Mouse (Mus musculus): Measurements from ENCODE around the gene Spata18.

Spata18 gene

DNA sequence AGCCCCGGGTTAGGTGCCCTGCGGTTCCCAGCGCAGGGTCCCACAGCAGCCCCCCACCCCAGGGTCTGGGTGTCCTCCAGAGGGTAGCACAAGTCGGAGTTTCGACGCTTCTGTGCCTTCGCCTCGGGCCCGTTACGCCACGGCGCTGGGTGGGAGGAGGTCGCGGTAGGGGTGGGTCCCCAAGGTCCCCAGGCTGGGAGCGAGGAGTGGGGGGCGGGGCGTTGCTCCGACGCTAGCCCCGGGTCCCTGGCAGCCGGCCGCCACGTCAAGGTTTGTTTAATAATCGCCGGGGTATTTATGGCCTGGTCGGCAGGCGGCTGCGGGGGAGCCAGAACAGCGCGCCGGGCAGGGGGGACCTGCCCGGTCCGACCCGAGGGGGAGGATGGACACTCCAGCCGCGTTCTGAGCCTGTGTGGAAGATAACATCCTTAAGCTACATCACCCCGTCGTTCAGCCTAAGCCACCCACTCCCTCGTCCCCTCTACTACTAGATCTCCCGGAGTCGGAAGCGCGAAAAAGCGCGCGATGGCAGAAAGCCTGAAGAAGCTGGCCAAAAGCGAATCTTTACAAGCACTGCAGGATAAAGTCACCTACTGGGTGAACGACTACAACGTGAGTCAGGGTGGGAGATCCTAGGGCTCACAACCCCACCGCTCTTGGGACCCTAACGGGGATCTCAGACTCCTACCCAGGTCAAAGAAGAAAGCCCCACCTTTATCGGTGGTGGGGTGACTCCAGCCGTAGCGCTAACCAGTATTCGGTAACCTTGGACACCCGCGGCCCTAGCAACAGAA lies at the start of gene Spata18:
Gene Spata18, plus strand, starts transcription at position 319 of the 794 bp plus-strand sequence.
- no peak for DNase-seq

DNA sequence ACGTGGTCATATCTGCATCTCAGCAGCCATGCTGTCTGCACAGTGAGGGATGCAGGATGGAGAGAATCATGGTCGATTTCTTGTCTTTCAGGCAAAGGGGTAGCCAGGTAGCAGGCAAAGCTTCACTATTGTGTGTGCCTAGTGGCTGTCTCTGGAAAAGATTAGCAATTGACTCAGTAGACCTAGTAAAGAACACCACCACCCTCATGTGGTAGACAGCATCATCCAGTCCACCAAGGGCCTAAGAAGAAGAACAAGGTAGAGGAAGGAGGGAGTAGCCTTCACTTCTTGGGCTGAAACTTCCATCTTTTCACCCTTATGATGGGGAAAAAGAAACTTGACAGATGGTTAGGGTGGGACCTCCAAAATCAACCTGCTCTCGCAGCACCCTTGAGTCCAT lies 48.3 kb upstream of the Spata18 start:
- DNase-seq, result no peak

DNA sequence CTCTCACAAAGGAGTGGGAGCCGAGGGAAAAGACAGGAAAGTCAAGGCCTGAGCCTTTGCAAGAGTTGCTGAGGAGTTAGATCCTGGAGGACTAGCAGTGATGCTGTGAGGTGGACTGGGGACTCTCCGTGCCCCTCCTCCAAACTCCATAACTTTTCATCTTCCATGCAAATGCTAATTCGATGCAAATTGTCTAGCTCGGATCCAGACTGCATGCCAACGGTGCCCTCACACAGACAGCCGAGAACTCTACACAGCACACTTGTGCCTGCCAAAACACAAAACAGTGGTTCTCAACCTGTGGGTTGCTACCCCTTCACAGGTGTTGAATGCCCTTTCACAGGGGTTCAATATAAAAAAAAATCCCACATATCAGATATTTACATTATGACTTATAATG lies 46.6 kb upstream of the Spata18 start:
- DNase-seq, result no peak

DNA sequence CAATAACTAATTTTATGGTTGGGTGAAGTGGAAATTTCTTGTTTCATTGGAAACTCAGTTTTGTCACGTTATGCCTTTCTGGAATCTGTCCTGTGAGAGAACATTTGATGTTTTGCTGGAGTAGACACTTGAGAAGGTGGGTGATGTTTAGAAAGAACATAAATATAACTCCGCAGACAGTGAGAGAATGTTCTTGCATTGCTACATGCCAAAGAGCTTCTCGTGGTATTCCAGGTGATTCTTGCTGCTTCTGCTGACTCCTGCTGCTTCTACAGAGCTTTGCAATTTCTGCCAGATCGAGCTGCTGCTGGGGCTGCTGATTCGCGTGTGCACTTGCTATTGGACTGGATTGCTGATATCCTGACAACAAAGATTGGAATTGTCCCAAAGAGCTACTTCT lies 46.2 kb upstream of the Spata18 start:
- DNase-seq, result no peak

DNA sequence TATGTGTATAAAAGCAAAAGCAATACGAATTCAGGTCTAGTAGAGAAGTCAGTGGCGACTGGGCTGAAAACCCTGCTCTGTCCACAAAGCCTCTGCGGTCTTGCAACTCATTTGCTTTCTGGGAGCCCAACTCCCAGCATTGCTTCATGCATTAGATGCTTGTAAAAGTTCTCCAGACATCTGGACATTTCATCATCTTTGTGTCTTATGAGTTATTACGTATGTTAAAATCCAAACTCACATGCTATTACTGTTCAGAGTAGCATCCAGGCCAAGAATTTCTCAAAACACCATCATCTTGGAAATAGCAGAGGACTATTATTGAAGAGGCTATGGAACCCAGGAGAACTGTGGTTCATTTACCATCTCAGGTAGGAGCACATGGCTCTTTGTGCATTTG lies 40.1 kb upstream of the Spata18 start:
- no peak for DNase-seq

DNA sequence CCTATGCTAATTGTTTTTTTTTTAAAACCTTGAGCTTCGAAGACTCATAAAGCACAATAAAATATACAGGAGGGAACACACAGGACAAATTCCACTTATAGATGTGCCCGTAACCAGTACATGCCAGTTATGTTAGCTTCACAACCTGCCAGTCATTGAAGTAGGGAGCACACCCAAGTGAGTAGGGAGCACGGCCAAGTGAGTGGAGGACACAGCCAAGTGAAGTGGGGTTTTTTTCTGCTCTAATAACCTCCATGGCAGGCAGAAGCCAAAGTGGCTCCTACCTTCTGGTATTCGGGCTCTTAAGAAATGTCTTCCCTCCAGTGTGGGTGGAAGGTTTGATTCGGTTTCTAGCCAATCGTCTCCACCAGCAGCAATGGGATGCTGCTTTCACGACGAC lies 37.9 kb upstream of the Spata18 start:
- no peak for DNase-seq

DNA sequence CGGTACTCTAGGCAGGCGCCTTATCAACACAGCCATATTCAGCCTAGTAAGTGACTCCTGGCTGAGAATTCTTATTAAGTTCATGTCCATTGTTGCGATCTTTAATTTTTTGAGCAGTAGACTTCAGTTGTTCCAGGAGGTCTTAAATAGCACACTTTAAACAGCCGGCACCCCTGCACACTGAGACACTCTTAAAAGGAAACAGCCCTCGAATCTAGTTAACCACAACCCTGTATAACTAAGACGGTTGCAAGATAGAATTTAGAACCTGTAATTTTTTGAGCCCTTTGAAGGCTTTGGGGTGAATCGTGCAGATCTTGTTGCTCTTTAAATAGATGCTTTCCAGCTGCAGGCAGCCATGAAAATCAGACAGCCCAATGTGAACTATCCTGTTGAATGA lies 36.0 kb upstream of the Spata18 start:
- DNase-seq, result no peak

DNA sequence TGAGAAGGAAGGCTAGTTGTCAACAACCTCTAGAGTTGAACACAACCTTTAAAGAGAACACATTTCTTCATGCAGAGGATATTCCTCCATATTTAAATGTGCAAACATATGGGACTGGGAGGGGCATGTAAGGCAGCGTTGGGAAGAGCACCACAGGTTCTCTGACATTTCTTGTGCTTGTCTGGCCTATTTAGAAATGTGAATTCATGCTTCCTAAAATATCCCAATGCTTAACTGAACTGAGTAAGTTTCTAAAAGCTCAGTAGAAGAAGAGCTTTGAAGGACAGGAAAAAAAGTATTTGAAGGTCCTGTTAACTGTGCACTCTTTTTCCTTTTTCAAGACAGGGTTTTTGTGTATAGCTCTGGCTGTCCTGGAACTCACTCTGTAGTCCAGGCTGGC lies 32.2 kb upstream of the Spata18 start:
- DNase-seq, result no peak

DNA sequence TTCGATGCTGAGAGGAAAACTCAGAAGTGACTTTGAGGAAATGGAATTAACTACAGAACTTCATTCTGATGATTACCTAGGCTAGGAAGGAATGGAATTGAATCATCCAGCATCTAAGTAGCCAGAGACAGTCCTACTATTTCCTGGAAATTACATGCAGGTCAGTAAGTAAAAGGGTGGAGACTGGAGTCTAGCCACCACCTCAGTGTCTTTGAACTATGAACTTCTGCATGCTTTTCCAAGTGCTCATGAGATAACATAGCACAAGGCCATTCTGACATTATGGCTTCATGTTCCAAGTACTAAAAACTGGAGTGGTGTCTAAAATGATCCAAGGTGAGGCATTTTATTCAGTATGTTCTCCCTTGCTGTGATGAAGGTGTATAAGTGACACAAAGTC lies 25.7 kb upstream of the Spata18 start:
- DNase-seq, result no peak

DNA sequence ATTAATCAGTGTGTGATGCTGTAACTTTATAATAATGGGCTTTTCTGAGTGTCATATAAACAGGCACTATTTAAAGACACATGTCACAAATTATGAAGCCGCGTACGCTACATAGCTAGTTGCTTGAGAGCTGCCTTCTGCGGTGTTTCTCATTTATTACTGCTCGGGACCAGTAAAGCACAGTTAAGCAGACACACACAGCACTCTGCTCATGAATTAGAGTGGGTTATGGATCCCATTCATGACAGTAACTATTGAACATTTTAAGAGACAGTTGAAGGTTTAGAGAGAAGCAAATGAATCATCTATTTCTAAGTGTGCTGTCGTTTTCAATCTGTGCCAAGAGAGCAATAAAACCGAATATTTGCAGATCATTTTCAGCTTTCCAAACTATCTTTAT lies 24.3 kb upstream of the Spata18 start:
- DNase-seq, result no peak

DNA sequence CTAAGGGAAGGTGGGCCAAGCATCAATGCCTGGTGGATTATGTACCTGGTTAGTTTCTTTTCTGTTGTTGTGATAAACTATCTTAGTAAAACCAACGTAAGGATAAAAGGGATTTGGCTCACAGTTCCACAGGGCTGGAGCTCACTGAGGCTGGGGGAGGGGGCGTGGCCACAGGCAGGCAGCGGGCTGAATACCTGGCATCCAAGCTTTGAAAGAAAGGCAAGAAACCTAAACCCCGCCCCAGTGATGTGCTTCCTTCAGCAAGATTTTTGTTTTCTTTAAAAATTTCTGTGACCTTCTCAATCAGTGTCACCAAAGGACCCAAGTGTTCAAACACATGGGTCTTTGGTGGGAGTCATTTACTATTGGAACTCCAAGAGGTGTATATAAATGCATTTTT lies 23.6 kb upstream of the Spata18 start:
- DNase-seq, result no peak

DNA sequence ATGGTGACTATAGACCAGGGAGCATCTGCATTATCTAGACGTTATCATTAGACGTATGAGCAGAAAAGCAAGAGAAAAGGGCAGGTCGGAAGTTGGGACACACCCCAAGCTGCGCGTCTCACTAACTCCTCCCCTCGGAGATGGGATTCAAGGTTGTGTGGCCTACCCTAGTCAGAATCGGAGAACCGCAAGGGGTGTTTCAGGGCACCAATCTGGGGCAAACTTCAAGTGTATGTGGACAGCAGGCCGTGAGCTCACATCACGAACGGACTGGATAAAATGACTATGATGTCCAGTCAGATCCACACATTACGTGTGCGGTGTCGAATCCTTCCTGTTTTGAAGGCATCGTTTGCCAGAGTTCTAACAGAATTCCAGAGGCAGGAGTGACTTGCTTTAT lies 23.2 kb upstream of the Spata18 start:
- no peak for DNase-seq

DNA sequence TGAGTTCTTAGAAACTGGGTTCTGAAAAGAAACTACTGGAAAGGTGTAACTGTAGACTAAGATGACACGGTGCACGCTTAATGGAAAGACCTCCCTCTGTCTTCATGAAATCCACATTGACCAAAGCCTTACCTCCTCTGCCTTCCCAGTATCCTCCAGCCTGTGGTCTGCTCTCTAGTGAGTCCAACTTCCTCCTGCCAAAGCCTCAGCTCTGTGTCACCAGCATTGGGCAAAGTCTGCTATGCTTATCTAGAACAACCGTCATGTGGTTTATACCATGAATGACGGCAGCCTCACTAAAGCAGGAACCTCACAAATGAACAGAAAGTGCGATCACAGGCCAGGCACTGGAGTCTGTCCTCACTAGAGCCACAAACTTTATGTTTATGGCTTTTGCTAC lies 21.0 kb upstream of the Spata18 start:
- no peak for DNase-seq

DNA sequence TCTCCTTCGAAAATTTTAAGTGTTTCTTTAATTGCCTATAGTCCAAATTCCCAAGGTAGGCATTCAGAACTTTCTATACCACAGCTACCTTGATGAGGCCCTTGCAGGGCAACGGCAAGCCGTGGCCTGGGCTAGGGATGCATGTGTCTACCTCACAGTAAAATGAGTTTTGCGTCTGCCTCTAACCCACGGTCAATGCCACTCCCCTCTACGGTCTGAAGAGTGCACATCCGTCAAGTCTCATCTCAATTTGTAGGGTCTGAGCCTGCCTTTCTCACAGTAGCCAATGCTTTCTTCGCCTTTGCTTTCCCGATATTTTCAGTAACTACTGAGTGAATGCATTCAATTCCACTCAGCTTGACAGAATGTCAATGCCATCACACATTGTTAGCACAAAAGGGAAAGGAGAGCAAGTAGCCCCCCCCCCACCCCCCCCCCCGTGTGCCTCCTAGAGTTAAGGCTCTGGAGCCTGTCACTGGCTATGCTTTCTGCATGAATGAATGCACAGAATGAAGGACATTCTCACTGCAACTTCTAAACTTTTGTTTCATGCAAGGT lies 20.1 kb upstream of the Spata18 start:
- no peak for DNase-seq

DNA sequence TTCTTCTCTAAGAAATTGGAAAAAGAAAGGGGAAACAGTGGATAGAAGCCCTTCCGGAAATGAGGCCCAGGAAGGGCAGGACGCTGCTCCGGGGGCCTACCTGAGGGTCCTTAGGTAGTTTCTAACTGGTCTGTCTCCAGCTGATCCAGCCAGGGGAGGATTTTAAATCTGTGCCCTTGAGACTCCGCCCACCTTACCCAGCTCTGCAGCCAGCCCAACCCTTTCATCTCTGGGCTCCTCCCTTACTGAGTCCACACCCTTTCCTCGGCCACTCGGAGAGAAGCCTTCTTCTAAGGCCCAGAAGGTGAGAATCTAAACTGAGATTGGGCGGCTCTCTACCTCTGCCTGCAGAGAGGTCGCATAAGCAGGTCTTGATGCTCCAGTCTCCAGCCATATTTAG lies 18.9 kb upstream of the Spata18 start, which contains the start of gene Lrrc66:
Gene Lrrc66, minus strand, starts transcription at position 236 of the 400 bp plus-strand sequence.
- no peak for DNase-seq

DNA sequence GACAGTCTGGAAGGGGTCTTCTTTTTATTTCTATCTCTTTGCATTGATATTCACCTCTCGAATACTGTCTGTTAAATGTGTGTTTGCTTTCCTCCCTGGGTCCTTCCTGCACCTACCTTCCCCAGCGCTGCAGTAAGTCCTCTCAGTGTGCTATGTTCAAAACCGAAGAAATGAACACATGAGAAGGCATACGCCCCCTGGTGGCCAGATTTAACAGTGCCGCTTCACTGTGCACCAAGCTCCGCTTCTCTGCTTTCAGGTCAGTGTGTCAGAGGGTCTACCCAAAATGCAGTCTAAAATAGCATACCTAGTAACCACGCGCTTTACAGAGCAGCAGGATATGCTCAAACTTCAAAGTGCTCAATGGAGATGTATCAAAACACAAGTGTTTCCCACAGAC lies 18.0 kb upstream of the Spata18 start:
- DNase-seq, result peak; percentile 61

DNA sequence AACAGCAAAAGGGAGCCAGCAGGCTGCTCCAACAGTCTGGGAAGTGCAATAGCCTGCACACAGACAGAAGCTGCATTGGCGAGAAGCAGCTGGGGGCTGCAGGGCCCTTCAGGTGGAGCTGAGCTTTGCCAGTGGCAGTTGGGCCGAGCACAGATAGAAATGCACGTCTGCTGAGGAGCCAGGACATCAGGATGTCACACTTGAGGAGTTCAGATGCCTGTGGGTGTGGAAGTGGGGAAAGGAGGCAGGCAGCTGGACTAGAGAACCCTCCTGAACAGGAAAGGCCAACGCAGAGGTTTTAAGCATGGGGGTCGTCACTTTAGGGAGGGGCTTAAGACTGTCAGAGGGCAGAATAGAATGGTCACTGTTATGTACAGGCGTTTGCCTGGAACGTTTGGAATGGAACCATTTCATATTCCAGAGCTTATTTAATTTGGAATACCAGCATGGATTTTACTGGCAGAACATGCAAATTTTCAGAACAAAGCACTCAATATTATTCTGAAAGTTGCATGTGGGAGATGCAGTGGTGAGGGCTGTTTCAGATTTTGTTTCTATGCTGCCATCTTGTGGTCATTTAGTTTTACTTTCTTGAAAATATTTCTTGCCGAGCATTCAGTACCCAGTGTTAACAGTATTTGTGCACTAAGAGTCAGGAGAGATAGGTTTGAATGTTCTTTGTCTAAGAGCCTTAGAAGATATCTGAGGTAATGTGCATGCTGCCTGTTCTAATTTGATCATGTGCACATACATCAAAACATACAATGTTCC lies 13.7 kb upstream of the Spata18 start:
- DNase-seq, result no peak

DNA sequence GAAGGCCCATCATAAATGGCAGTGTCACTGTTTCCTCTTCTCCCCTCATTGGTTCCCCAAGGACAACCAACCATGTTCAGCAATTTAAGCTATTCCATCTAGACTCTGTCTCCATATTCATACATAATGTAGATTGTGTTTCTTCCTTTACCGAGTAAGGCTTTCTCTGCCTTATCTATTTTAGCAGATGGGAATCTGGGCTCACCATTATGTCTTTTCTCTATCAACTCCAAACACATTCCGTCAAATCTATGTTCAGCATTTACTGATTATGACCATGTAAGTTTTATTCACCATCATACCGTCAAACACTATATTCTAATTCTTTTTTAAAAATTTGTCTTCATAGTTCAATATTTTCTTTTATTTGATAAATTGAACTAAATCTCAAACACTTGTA lies 10.1 kb upstream of the Spata18 start:
- no peak for DNase-seq

DNA sequence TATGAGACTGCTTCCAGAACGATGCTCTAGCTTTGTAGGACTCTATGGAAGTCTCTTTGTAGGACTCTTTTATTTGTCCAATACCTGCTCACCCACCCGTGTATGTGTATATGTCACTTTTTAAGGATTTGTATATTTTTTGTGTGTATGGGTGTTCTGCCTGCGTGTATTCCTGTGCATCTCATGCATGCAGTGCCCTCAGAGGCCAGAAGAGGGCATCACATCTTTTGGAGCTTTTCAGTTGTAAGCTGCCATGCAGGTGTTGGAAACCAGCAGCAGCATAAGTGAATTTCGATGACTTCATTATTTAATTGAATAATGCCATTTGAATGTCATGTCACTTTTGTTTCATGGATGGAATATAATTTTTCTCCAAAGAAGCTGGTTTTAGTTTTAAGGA lies 9.1 kb upstream of the Spata18 start:
- DNase-seq, result no peak

DNA sequence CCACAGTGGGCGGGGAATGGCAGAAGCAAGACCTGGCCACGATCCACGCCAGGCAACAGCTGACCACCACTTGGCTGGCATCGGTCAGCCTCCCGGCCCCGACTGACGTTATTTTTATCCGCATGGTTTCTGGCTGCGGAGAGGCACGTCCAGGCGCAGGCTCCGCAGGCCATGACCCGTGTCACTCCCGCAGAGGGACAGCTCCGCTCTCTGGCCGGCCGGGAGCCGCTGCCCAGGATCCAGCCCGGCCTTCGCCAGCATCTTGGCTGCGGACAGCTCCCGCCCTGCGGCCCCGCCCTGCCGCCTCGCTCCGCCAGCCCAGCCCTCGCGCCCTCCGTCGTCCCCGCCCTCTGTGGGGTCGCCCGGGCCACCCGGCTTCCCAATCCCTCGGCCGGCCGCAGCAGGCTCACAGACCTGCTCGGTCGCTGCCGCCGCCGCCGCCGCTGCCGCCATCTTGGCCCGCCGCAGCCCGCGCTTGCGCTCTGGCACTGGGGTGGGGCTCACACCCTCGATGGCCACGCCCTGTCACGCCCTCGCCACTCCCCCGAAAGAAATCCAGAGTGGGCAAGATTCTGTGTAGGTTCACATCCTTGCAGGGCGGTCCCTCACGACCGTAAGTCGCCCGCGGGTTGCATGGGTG lies 3.8 kb upstream of the Spata18 start, which contains the start of gene Sgcb:
Gene Sgcb, minus strand, starts transcription at position 530 of the 640 bp plus-strand sequence.
- DNase-seq, result peak; percentile 90

DNA sequence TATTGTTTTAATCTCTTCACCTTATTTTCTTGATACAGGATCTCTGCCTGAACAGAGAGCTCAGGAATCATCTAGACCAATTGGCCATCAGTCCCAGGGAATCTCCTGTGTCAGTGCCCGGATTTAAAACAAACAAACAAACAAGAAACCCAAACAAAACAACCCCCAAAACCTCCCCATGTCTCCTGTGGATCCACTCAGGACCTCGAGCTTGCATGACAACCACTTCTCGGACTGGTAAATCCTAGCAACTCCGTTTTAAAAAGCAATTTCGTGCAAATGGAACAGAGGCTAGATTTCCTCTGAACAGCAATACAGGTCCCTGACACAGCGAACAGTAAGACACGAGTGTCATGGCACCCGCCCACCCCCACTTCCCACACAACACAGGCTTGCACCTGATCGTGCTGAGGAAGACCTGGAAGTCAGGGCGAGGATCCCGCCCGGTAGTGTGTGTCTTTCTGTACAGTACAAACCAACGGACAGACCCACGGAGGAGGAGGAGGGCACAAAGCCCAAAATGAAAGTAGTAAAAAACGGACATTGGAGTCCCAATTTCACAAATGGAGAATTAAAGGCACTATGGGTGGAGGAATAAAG lies 714 bp upstream of the Spata18 start:
- DNase-seq, result no peak

DNA sequence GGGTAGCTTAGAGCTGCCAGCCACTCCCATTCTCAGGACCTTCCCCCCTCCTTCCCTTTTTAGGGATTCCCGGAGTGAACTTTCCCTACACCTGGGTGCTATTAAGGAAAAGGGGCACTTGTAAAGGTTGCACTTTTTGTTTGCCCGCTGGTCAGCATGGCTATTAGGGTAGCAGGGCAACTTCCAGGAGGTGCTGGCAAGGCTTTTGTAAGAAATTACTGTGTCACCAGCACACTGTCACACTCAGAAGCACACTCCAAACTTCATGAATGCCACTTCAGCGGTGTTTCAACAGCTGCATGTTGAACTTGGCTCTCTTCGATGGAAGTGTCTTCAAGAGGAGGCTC lies 649 bp downstream of the Spata18 start:
- DNase-seq, result no peak

DNA sequence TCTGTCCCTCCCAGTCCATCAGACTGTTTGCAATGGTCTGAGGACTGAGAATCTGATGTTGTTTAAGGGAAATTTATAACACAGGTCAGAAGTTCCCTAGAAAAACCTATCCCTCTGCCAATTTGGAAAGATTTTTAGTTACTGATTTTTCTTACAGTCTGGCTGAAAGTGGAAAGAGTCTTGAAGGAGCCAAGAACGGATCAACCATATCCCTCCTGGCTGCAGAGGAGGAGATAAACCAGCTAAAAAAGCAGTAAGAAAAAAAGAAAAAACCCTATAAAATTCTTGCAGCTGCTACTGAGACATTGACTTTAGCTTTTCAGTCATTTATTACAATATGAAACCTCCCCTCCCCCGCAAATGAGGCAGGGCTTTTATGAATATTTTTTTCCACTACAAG lies 15.5 kb downstream of the Spata18 start:
- no peak for DNase-seq
